ENCODE assay signal across 9 mouse cellular contexts in the genomic region with DNA sequence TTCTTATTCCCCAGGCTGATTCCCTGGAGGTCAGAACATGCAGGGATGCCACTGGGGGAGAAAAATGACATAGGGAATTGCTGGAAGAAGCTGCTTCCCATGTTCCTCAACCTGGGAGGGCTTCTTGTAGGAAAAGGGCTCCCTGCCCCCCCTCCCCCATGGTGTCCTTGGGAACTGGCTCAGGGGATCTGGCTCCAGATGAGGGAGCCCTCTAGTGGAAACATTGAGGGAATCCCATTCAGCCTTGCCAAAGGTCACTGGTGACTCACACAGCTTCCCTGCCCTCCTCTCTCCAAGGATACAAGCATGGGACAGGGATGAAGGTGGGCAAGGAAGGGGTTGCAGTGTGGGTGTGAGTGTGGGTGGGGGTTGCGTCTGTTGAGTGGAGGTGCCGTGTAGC. TPM values are rescaled to one million over a fixed set of nuclear protein-coding genes. Genes with fewer than 3 reads are reported as not detected.
DNase-seq lines count a peak whose midpoint lies in the region; ATAC-seq lines count a peak whose summit lies in the region.
"Had no signal": no experiment of that assay in that cellular context is flagged by ENCODE, and none has a peak within 500 bp of the region (broad histone marks: within the 10 kb centered on the region; RNA-seq: fewer than 3 reads in every experiment).

No protein-coding gene starts in this region.

- H3K36me3 ChIP-seq in heart, embryonic 10.5 days: no peaks in the 10 kb centered on the region
- H3K36me3 ChIP-seq: limb, embryonic 13.5 days had no signal

- no peak overlapping the region for H3K27ac ChIP-seq in heart, embryonic 10.5 days
- H3K27ac ChIP-seq: limb, embryonic 13.5 days had no signal

- 51% methylated on average over 2 of the region's 2 CpGs for WGBS in heart, embryonic 10.5 days

- peak; percentile 35 for DNase-seq in heart, adult 8-10 months (ENCODE audit: low spot score)
- DNase-seq in heart, embryonic 10.5 days (ENCODE audit: low spot score): no peak
- DNase-seq in 3134 (ENCODE audit: extremely low read depth, insufficient read length, low spot score): peak; percentile 62
- peak; percentile 88 for DNase-seq in NIH3T3 (ENCODE audit: low read depth)
- DNase-seq in fibroblast of lung, adult 2 months (ENCODE audit: low read depth): peak; percentile 45
- DNase-seq in thymus, postnatal 0 days (ENCODE audit: low spot score): no peak

- no peaks in the 10 kb centered on the region for H3K9me3 ChIP-seq in heart, embryonic 10.5 days
- H3K9me3 ChIP-seq: limb, embryonic 13.5 days had no signal

- peak; percentile 44; the same call in 1 of the 2 replicates for ATAC-seq in megakaryocyte progenitor cell, adult 5-6 weeks (replicated peaks; ENCODE audit: poor library complexity)
- ATAC-seq in CD4-positive, CD25-positive, alpha-beta regulatory T cell, adult 4 months: no peak

- no peak overlapping the region for H3K4me3 ChIP-seq in heart, embryonic 10.5 days
- H3K4me3 ChIP-seq: limb, embryonic 13.5 days had no signal

- peaks cover 10% of the 10 kb centered on the region for H3K4me1 ChIP-seq in heart, embryonic 10.5 days

- peaks cover 8% of the 10 kb centered on the region; the same call in 1 of the 2 replicates for H3K27me3 ChIP-seq in heart, embryonic 10.5 days (ENCODE audit: insufficient read depth, poor library complexity, severe bottlenecking)

RNA-seq across cellular contexts. Expression of a gene that starts 5.9 kb away (rescaled TPM):
- not detected for total RNA-seq in heart, adult 8-10 months (2022)
- not detected in 2 replicates for polyA plus RNA-seq in heart, embryonic 10.5 days (2016; fragmentation: Nextera tagmentation; extraction: Ambion mirVana)
- total RNA-seq in megakaryocyte progenitor cell, adult 5-6 weeks (2015): not detected in 2 replicates
- total RNA-seq in megakaryocyte progenitor cell, adult 5-6 weeks (2017): 0.37 and 1.1 TPM in 2 replicates
- 1.0 and 1.7 TPM in 2 replicates for polyA plus RNA-seq in thymus, postnatal 0 days (2015; fragmentation: Nextera tagmentation; extraction: Ambion mirVana)
- 1 to 10 TPM; 3.2 to 7.4 TPM for polyA plus RNA-seq in CD4-positive, CD25-positive, alpha-beta regulatory T cell, adult 4 months (2017; shearing (Covaris generic))
- polyA plus RNA-seq: limb, embryonic 13.5 days had no signal

RNA-seq across cellular contexts. Expression of a gene that starts 19.9 kb away (rescaled TPM):
- total RNA-seq in heart, adult 8-10 months (2022): not detected
- polyA plus RNA-seq in heart, embryonic 10.5 days (2016; fragmentation: Nextera tagmentation; extraction: Ambion mirVana): not detected in 2 replicates
- 0.64 TPM in 1 of 2 replicates, not detected in the other for total RNA-seq in megakaryocyte progenitor cell, adult 5-6 weeks (2015)
- not detected in 2 replicates for total RNA-seq in megakaryocyte progenitor cell, adult 5-6 weeks (2017)
- polyA plus RNA-seq in thymus, postnatal 0 days (2015; fragmentation: Nextera tagmentation; extraction: Ambion mirVana): 0.13 and 0.39 TPM in 2 replicates
- polyA plus RNA-seq in CD4-positive, CD25-positive, alpha-beta regulatory T cell, adult 4 months (2017; shearing (Covaris generic)): not detected
- polyA plus RNA-seq: limb, embryonic 13.5 days had no signal

RNA-seq across cellular contexts. Expression of a gene that starts 23.9 kb away (rescaled TPM):
- not detected for total RNA-seq in heart, adult 8-10 months (2022)
- polyA plus RNA-seq in heart, embryonic 10.5 days (2016; fragmentation: Nextera tagmentation; extraction: Ambion mirVana): not detected in 2 replicates
- total RNA-seq in megakaryocyte progenitor cell, adult 5-6 weeks (2015): not detected in 2 replicates
- total RNA-seq in megakaryocyte progenitor cell, adult 5-6 weeks (2017): not detected in 2 replicates
- polyA plus RNA-seq in thymus, postnatal 0 days (2015; fragmentation: Nextera tagmentation; extraction: Ambion mirVana): 0.28 and 0.46 TPM in 2 replicates
- not detected for polyA plus RNA-seq in CD4-positive, CD25-positive, alpha-beta regulatory T cell, adult 4 months (2017; shearing (Covaris generic))
- polyA plus RNA-seq: limb, embryonic 13.5 days had no signal

RNA-seq across cellular contexts. Expression of a gene that starts 33.6 kb away (rescaled TPM):
- total RNA-seq in heart, adult 8-10 months (2022): not detected
- polyA plus RNA-seq in heart, embryonic 10.5 days (2016; fragmentation: Nextera tagmentation; extraction: Ambion mirVana): not detected in 2 replicates
- total RNA-seq in megakaryocyte progenitor cell, adult 5-6 weeks (2015): 0.29 TPM in 1 of 2 replicates, not detected in the other
- total RNA-seq in megakaryocyte progenitor cell, adult 5-6 weeks (2017): not detected in 2 replicates
- 0.47 and 0.48 TPM in 2 replicates for polyA plus RNA-seq in thymus, postnatal 0 days (2015; fragmentation: Nextera tagmentation; extraction: Ambion mirVana)
- polyA plus RNA-seq in CD4-positive, CD25-positive, alpha-beta regulatory T cell, adult 4 months (2017; shearing (Covaris generic)): not detected
- polyA plus RNA-seq: limb, embryonic 13.5 days had no signal

RNA-seq across cellular contexts. Expression of a gene that starts 35.4 kb away (rescaled TPM):
- not detected for total RNA-seq in heart, adult 8-10 months (2022)
- not detected in 2 replicates for polyA plus RNA-seq in heart, embryonic 10.5 days (2016; fragmentation: Nextera tagmentation; extraction: Ambion mirVana)
- total RNA-seq in megakaryocyte progenitor cell, adult 5-6 weeks (2015): not detected in 2 replicates
- not detected in 2 replicates for total RNA-seq in megakaryocyte progenitor cell, adult 5-6 weeks (2017)
- polyA plus RNA-seq in thymus, postnatal 0 days (2015; fragmentation: Nextera tagmentation; extraction: Ambion mirVana): 0.29 and 0.31 TPM in 2 replicates
- polyA plus RNA-seq in CD4-positive, CD25-positive, alpha-beta regulatory T cell, adult 4 months (2017; shearing (Covaris generic)): not detected

Comparison
In these comparisons a context has a peak if more than half of its experiments do, and no peak if none do; other contexts are left out.
1. DNase-seq: peak in heart, adult 8-10 months (single experiment), 3134 (single experiment), NIH3T3 (single experiment) and fibroblast of lung, adult 2 months (single experiment); none in heart, embryonic 10.5 days (single experiment) and thymus, postnatal 0 days (single experiment).